Mouse (Mus musculus): ENCODE measurements around the gene Duox2.

GRCm38 (mm10) chr2:122311561-122311960 lies 13.3 kb upstream of the Duox2 start:
- no peak for TF ChIP-seq CTCF (conservative IDR thresholded peaks at IDR 0.05; ENCODE audit: low read length)
- TF ChIP-seq NANOG (IDR thresholded peaks at IDR 0.05; ENCODE audit: borderline replicate concordance, low read length), result no peak
